26 mouse cellular contexts compared by ENCODE assay signal in genomic region chr6:94507921-94508320, GRCm38 (mm10).
"Had no signal": no experiment of that assay in that cellular context is flagged by ENCODE, and none has a peak within 500 bp of the region (broad histone marks: within the 10 kb centered on the region; RNA-seq: fewer than 3 reads in every experiment).

No protein-coding gene starts in this region.

- DNase-seq: gastrocnemius, adult 2 months; gastrocnemius, postnatal 10 days; gastrocnemius, postnatal 25 days; heart, adult 2 months; heart, postnatal 10 days; heart, postnatal 4 days; kidney, adult 11 months; kidney, adult 2 months; kidney, adult 9 months; kidney, postnatal 14 days; kidney, postnatal 36 days; layer of hippocampus, adult 9-11 months; layer of hippocampus, postnatal 36 days; left cerebral cortex, postnatal 4 days; liver, embryonic 13.5 days had no signal

- H3K4me3 ChIP-seq: gastrocnemius, adult 2 months; heart, adult 2 months; heart, embryonic 12.5 days; hindbrain, embryonic 10.5 days; hindbrain, embryonic 13.5 days; hindbrain, embryonic 15.5 days; kidney, embryonic 15.5 days; limb, embryonic 13.5 days; limb, embryonic 15.5 days; liver, embryonic 13.5 days; liver, embryonic 15.5 days had no signal

- H3K9me3 ChIP-seq: heart, embryonic 12.5 days; hindbrain, embryonic 10.5 days; hindbrain, embryonic 13.5 days; hindbrain, embryonic 15.5 days; kidney, embryonic 15.5 days; limb, embryonic 13.5 days; limb, embryonic 15.5 days; liver, embryonic 13.5 days; liver, embryonic 15.5 days had no signal

- H3K4me1 ChIP-seq: heart, embryonic 12.5 days; hindbrain, embryonic 13.5 days; hindbrain, embryonic 15.5 days; kidney, embryonic 15.5 days; limb, embryonic 13.5 days; limb, embryonic 15.5 days; liver, embryonic 13.5 days; liver, embryonic 15.5 days had no signal

- H3K9ac ChIP-seq: heart, embryonic 12.5 days; hindbrain, embryonic 13.5 days; hindbrain, embryonic 15.5 days; kidney, embryonic 15.5 days; limb, embryonic 13.5 days; limb, embryonic 15.5 days; liver, embryonic 13.5 days; liver, embryonic 15.5 days had no signal

- H3K4me2 ChIP-seq: heart, embryonic 12.5 days; hindbrain, embryonic 13.5 days; hindbrain, embryonic 15.5 days; kidney, embryonic 15.5 days; limb, embryonic 13.5 days; limb, embryonic 15.5 days; liver, embryonic 13.5 days; liver, embryonic 15.5 days had no signal

- ATAC-seq: hindbrain, postnatal 0 days; intestine, embryonic 16.5 days had no signal

- H3K27me3 ChIP-seq: heart, embryonic 12.5 days; hindbrain, embryonic 13.5 days; hindbrain, embryonic 15.5 days; kidney, embryonic 15.5 days; limb, embryonic 13.5 days; limb, embryonic 15.5 days; liver, embryonic 13.5 days; liver, embryonic 15.5 days had no signal

- H3K36me3 ChIP-seq: hindbrain, embryonic 10.5 days; hindbrain, embryonic 15.5 days; kidney, embryonic 15.5 days; limb, embryonic 13.5 days; liver, embryonic 13.5 days; liver, embryonic 15.5 days had no signal

- H3K27ac ChIP-seq: gastrocnemius, adult 2 months; heart, adult 2 months; hindbrain, embryonic 10.5 days; hindbrain, embryonic 13.5 days; hindbrain, embryonic 15.5 days; hindbrain, postnatal 0 days; kidney, embryonic 15.5 days; kidney, postnatal 0 days; limb, embryonic 13.5 days; limb, embryonic 15.5 days; liver, embryonic 13.5 days; liver, embryonic 15.5 days had no signal
